8 mouse cellular contexts compared by ENCODE assay signal in genomic region chr9:110243221-110243833, GRCm38 (mm10). TPM values are rescaled to one million over a fixed set of nuclear protein-coding genes. Genes with fewer than 3 reads are reported as not detected.
A peak's percentile ranks its signal among the peaks of the same experiment; 100 is the strongest.
DNase-seq lines count a peak whose midpoint lies in the region; ATAC-seq and TF ChIP-seq lines count a peak whose summit lies in the region.

TSS of gene Cspg5 (plus strand) at chr9:110243783.

- peak within 1 kb of the TSS; percentile 100 for H3K4me2 ChIP-seq in liver, embryonic 11.5 days

- no peak for ATAC-seq in cerebellum, adult (ENCODE audit: insufficient number of reproducible peaks, low FRiP score, low TSS enrichment)
- no peak for ATAC-seq in liver, embryonic 11.5 days (replicated peaks; ENCODE audit: low FRiP score)
- ATAC-seq in CD4-positive, CD25-positive, alpha-beta regulatory T cell, adult 4 months: no peak

- peaks cover 8% of the 10 kb centered on the region for H3K4me1 ChIP-seq in cerebellum, adult 2 months (ENCODE audit: control insufficient read depth, insufficient read depth, low read length)
- H3K4me1 ChIP-seq in E14TG2a.4 (replicated peaks; ENCODE audit: low read depth, low read length): peaks cover 43% of the 10 kb centered on the region
- peaks cover 32% of the 10 kb centered on the region for H3K4me1 ChIP-seq in hindbrain, embryonic 10.5 days (replicated peaks)
- H3K4me1 ChIP-seq in liver, embryonic 11.5 days (replicated peaks; ENCODE audit: control insufficient read depth, insufficient read depth, low read length): peaks cover 10% of the 10 kb centered on the region

- DNase-seq in cerebellum, adult 2 months: no peak
- DNase-seq in hindbrain, embryonic 10.5 days (ENCODE audit: low spot score): no peak
- no peak for DNase-seq in liver, embryonic 11.5 days (ENCODE audit: low spot score)
- DNase-seq in gastrocnemius, postnatal 10 days: no peak
- DNase-seq in spleen, adult 12 weeks (ENCODE audit: low spot score): no peak

- TF ChIP-seq CTCF in cerebellum, adult 2 months (IDR thresholded peaks at IDR 0.05; ENCODE audit: borderline replicate concordance, insufficient read depth, low read depth, low read length): no peak
- no peak for TF ChIP-seq CTCF in E14TG2a.4 (conservative IDR thresholded peaks at IDR 0.05; ENCODE audit: low read length)

- peaks cover 40% of the 10 kb centered on the region for H3K36me3 ChIP-seq in E14TG2a.4 (ENCODE audit: insufficient read depth, low read length)
- H3K36me3 ChIP-seq in hindbrain, embryonic 10.5 days: peaks cover 50% of the 10 kb centered on the region
- peaks cover 6% of the 10 kb centered on the region for H3K36me3 ChIP-seq in liver, embryonic 11.5 days (ENCODE audit: control insufficient read depth, insufficient read depth, low read length)

- H3K9ac ChIP-seq in liver, embryonic 11.5 days (ENCODE audit: low read depth, low read length): no peak within 1 kb of the TSS

- no peaks in the 10 kb centered on the region for H3K9me3 ChIP-seq in E14TG2a.4 (ENCODE audit: low read length)
- no peaks in the 10 kb centered on the region for H3K9me3 ChIP-seq in hindbrain, embryonic 10.5 days
- H3K9me3 ChIP-seq in liver, embryonic 11.5 days (ENCODE audit: control insufficient read depth, low read length): no peaks in the 10 kb centered on the region

- peak within 1 kb of the TSS; percentile 86 for H3K4me3 ChIP-seq in cerebellum, adult 2 months (replicated peaks; ENCODE audit: insufficient read depth, low read depth, low read length)
- H3K4me3 ChIP-seq in E14TG2a.4 (replicated peaks; ENCODE audit: low read length): peak within 1 kb of the TSS; percentile 88
- H3K4me3 ChIP-seq in hindbrain, embryonic 10.5 days: peak within 1 kb of the TSS; percentile 78
- H3K4me3 ChIP-seq in liver, embryonic 11.5 days (ENCODE audit: low read depth, low read length): peak within 1 kb of the TSS; percentile 69; the same call in 1 of the 2 replicates

- 95% methylated on average over 7 of the region's 7 CpGs for WGBS in cerebellum, adult 2 months
- 88% methylated on average over 7 of the region's 7 CpGs for WGBS in hindbrain, embryonic 10.5 days
- 65% methylated on average over 7 of the region's 7 CpGs for WGBS in liver, embryonic 11.5 days

- H3K27me3 ChIP-seq in cerebellum, adult 2 months (ENCODE audit: control insufficient read depth, insufficient read depth, low read length): no peaks in the 10 kb centered on the region
- H3K27me3 ChIP-seq in E14TG2a.4 (ENCODE audit: insufficient read depth, low read length): peaks cover 11% of the 10 kb centered on the region
- peaks cover 52% of the 10 kb centered on the region for H3K27me3 ChIP-seq in hindbrain, embryonic 10.5 days (ENCODE audit: insufficient read depth, poor library complexity, severe bottlenecking)
- peaks cover 40% of the 10 kb centered on the region for H3K27me3 ChIP-seq in liver, embryonic 11.5 days (replicated peaks; ENCODE audit: control insufficient read depth, insufficient read depth, low read length)

- TF ChIP-seq POLR2A in cerebellum, adult 2 months (IDR thresholded peaks at IDR 0.05; ENCODE audit: borderline replicate concordance, insufficient read depth, low read length): no peak

- peak within 1 kb of the TSS; percentile 95 for H3K27ac ChIP-seq in cerebellum, adult 2 months (ENCODE audit: insufficient read depth, low read length)
- H3K27ac ChIP-seq in hindbrain, embryonic 10.5 days: no peak within 1 kb of the TSS; the same call in 1 of the 2 replicates
- no peak within 1 kb of the TSS for H3K27ac ChIP-seq in liver, embryonic 11.5 days (ENCODE audit: low read depth, low read length)

RNA-seq across cellular contexts. Expression of gene Cspg5, which starts in this region (rescaled TPM):
- 118 and 124 TPM in 2 replicates for polyA plus RNA-seq in cerebellum, adult 2 months (2012; rRNA removed)
- polyA plus RNA-seq in hindbrain, embryonic 10.5 days (2016; fragmentation: Nextera tagmentation; extraction: Ambion mirVana): 7.0 and 15.1 TPM in 2 replicates
- 0.21 and 0.34 TPM in 2 replicates for polyA plus RNA-seq in liver, embryonic 11.5 days (2014; fragmentation: Nextera tagmentation; extraction: Ambion mirVana)
- total RNA-seq in gastrocnemius, postnatal 10 days (2021): 1 to 10 TPM; 1.3 TPM
- polyA plus RNA-seq in CD4-positive, CD25-positive, alpha-beta regulatory T cell, adult 4 months (2017; shearing (Covaris generic)): under 1 TPM; 0.24 to 0.57 TPM
